ENCODE assay signal across 10 mouse cellular contexts in genomic region chr19:46848381-46849268, GRCm38 (mm10).
DNase-seq lines count a peak whose midpoint lies in the region; ATAC-seq and TF ChIP-seq lines count a peak whose summit lies in the region.
"Had no signal": no experiment of that assay in that cellular context is flagged by ENCODE, and none has a peak within 500 bp of the region (broad histone marks: within the 10 kb centered on the region; RNA-seq: fewer than 3 reads in every experiment).

No protein-coding gene starts in this region.

- peaks cover 58% of the 10 kb centered on the region for H3K4me1 ChIP-seq in liver, embryonic 15.5 days (replicated peaks)

- H3K4me2 ChIP-seq in liver, embryonic 15.5 days, result peak overlapping the region; percentile 61

- no peaks in the 10 kb centered on the region for H3K27me3 ChIP-seq in liver, embryonic 15.5 days

- H3K27ac ChIP-seq in gastrocnemius, adult 2 months, result peak overlapping the region; percentile 67
- H3K27ac ChIP-seq in liver, embryonic 15.5 days (replicated peaks), result peak overlapping the region; percentile 91

- H3K9ac ChIP-seq in liver, embryonic 15.5 days, result peak overlapping the region; percentile 44; the same call in 1 of the 2 replicates

- ATAC-seq in liver, embryonic 15.5 days (ENCODE audit: insufficient read depth), result peak; percentile 69
- ATAC-seq in frontal cortex, adult (ENCODE audit: low TSS enrichment), result no peak
- ATAC-seq: forebrain, embryonic 16.5 days had no signal

- no peak overlapping the region; the same call in 1 of the 2 replicates for H3K4me3 ChIP-seq in gastrocnemius, adult 2 months
- 0 out of 2 replicates have a peak overlapping the region, but pooled peaks have one; percentile 12 for H3K4me3 ChIP-seq in liver, embryonic 15.5 days (replicated peaks)

- 60% methylated on average over 14 of the region's 14 CpGs for WGBS in liver, embryonic 15.5 days (ENCODE audit: insufficient replicate concordance)

- H3K9me3 ChIP-seq in liver, embryonic 15.5 days (replicated peaks), result no peaks in the 10 kb centered on the region

- no peak for TF ChIP-seq CTCF in gastrocnemius, adult 2 months (IDR thresholded peaks at IDR 0.05)

- no peak for DNase-seq in gastrocnemius, adult 2 months
- no peak for DNase-seq in gastrocnemius, adult 8-10 months (ENCODE audit: low spot score in 2 of 2)
- DNase-seq in lung, postnatal 10 days, result peak; percentile 29
- DNase-seq in lung, postnatal 36 days, result no peak
- peak; percentile 28 to 62 for DNase-seq in kidney, adult 8-10 months
- DNase-seq in left cerebral cortex, adult 9 months (ENCODE audit: low spot score in 2 of 2), result no peak
- DNase-seq: lung, adult 2 months had no signal

- H3K36me3 ChIP-seq in liver, embryonic 15.5 days (replicated peaks), result no peaks in the 10 kb centered on the region

- intact Hi-C loops in gastrocnemius, adult 2 months (cut with DNase I), result no loop called here

Comparison
In these comparisons a context has a peak if more than half of its experiments do, and no peak if none do; other contexts are left out.
1. DNase-seq: peak in lung, postnatal 10 days (single experiment) and kidney, adult 8-10 months (2 of 2); none in gastrocnemius, adult 2 months (single experiment), gastrocnemius, adult 8-10 months (0 of 2), lung, postnatal 36 days (single experiment) and left cerebral cortex, adult 9 months (0 of 2).